Mouse (Mus musculus) adipocyte (in vitro differentiated cells): Measurements from ENCODE around the gene Phgdh.

Source experiments
- DNase-seq: peaks from one replicate; pipeline ENCODE4 v3.0.0-alpha.2; 2016; ENCODE audit warnings: low spot score

Gene Phgdh

GRCm38 (mm10) chr3:98291044-98291443, 48.7 kb downstream of the Phgdh start:
- no peak for DNase-seq

GRCm38 (mm10) chr3:98283205-98283604, 56.6 kb downstream of the Phgdh start:
- no peak for DNase-seq

- no peak for DNase-seq
Measured at GRCm38 (mm10) chr3:98282422-98282821, 57.4 kb downstream of the Phgdh start.

- peak; percentile 52 for DNase-seq
Measured at GRCm38 (mm10) chr3:98280933-98281678, 58.7 kb downstream of the Phgdh start.

GRCm38 (mm10) chr3:98280204-98280932, 59.4 kb downstream of the Phgdh start, which contains the start of gene Hmgcs2:
TSS of gene Hmgcs2 (plus strand) at chr3:98280435.
- peak; percentile 19 for DNase-seq

DNA sequence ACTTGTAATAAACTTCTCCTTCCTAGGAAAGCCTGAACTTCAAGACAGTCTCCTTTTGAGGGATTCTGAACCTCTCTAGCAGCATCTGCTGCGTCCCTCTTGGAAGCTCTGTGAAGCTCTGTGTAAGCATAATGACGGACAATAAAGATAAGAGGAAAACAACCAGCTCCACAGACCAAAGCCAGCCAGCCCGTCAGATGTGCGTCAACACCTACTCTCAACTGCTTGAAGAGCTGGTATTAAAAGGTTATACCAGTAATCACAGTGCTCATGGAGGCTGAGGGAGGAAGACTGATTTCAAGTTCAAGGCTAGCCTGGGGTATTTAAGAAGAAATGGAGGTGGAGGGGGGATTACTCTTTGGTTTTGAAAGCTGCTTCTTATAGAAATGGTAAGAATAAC, 60.1 kb downstream of the Phgdh start:
- DNase-seq: no peak

DNA sequence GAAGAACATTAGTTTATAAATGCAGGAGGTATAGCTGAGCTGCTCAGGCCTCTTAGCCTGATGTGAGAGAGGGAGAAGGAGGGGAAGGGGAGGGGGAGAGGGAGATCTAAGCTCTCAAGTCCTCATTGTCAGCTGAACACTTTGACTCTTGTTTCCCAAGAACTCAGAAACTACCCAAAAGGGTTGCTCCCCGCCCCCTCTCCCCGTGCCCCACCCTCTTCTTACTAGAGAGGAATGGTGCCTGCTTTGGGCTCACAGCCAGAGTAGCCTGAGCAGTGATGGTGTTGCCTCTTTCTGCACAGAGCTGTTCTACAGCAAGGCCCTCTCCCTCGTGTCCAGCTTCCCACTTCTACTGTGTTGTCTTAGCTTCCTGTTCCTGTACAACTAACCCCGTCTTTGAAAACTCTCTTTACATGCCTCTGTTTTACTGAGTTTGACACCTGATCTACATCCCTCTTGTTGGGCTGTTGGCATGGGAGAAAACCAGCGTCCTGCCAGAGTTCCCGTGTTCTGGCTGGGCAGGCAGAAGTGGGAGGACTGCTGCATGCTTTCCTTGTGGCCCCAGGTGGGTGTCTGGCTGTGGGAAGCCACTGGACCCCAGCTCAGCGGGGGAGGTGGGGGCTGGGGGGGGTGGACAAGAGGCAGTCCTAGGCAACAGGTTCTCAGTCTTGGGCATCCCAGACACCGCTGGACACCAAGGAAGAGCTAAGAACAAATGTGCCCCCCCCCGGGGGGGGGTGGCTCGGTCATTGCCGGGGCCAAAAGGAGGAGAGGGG, 66.0 kb downstream of the Phgdh start:
- no peak for DNase-seq

DNA sequence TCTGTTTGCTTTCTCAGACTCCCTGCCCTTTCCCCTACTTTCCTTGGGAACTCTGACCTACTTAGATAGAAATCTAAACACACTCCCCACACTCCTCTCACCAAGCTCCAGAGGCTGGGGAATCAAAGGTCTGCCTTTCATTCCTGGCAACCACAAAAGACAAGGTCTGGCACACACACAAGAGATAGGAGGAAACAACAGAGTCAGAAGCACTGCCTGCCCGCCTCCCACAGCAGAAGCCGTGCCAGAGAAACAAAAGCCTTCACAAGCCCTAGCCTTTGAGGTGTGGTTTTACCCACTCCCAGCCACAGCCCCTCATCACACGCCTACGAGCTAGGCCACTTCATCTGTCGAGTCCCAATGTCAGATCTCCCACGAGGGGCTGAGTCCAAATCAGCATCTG, 72.5 kb downstream of the Phgdh start:
- peak; percentile 6 for DNase-seq
